Mouse (Mus musculus): ENCODE results near the gene Mtx1.
A peak's percentile ranks its signal among the peaks of the same experiment; 100 is the strongest.
"Not testable (repeated sequence)": the region's sequence is repeated elsewhere in the genome, so short reads cannot be mapped to it uniquely, and the experiment has no call there.

The Mtx1 gene

GRCm38 (mm10) chr3:89242331-89242895 lies 15.5 kb upstream of the Mtx1 start:
- no peak for DNase-seq (ENCODE audit: low spot score)

- no peak for DNase-seq (ENCODE audit: low spot score)
These were observed 11.6 kb upstream of the Mtx1 start for GRCm38 (mm10) chr3:89238494-89238893.

GRCm38 (mm10) chr3:89237682-89238081 lies 10.8 kb upstream of the Mtx1 start:
- DNase-seq (ENCODE audit: low spot score), result no peak

GRCm38 (mm10) chr3:89236516-89236915 lies 9.6 kb upstream of the Mtx1 start:
- DNase-seq (ENCODE audit: low spot score), result no peak

- DNase-seq (ENCODE audit: low spot score), result no peak
These were observed 6.7 kb upstream of the Mtx1 start for GRCm38 (mm10) chr3:89233562-89234110.

- no peak for DNase-seq (ENCODE audit: low spot score)
These were observed 5.7 kb upstream of the Mtx1 start for GRCm38 (mm10) chr3:89232614-89233013.

- DNase-seq (ENCODE audit: low spot score), result no peak
These were observed 4.9 kb upstream of the Mtx1 start for GRCm38 (mm10) chr3:89231772-89232275.

- DNase-seq (ENCODE audit: low spot score), result no peak
These were observed 4.5 kb upstream of the Mtx1 start for GRCm38 (mm10) chr3:89231345-89231744.

- DNase-seq (ENCODE audit: low spot score), result no peak
These were observed 3.7 kb upstream of the Mtx1 start for GRCm38 (mm10) chr3:89230561-89230960.

GRCm38 (mm10) chr3:89229276-89229675 lies 2.4 kb upstream of the Mtx1 start:
- no peak for DNase-seq (ENCODE audit: low spot score)

- no peak for DNase-seq (ENCODE audit: low spot score)
These were observed 1.9 kb upstream of the Mtx1 start, which contains the start of gene Muc1 for GRCm38 (mm10) chr3:89228836-89229235. TSS of gene Muc1 (plus strand) at chr3:89229057.

- DNase-seq (ENCODE audit: low spot score), result peak; percentile 68
These were observed 1.3 kb upstream of the Mtx1 start for GRCm38 (mm10) chr3:89228180-89228549.

GRCm38 (mm10) chr3:89227307-89228179 lies 655 bp upstream of the Mtx1 start:
- DNase-seq (ENCODE audit: low spot score), result peak; percentile 89

- no peak for DNase-seq (ENCODE audit: low spot score)
These were observed 527 bp downstream of the Mtx1 start for GRCm38 (mm10) chr3:89226361-89226760.

- DNase-seq (ENCODE audit: low spot score), result no peak
These were observed 970 bp downstream of the Mtx1 start for GRCm38 (mm10) chr3:89225918-89226317.

GRCm38 (mm10) chr3:89225321-89225815 lies 1.5 kb downstream of the Mtx1 start:
- no peak for DNase-seq (ENCODE audit: low spot score)

- DNase-seq (ENCODE audit: low spot score), result no peak
These were observed 2.1 kb downstream of the Mtx1 start for GRCm38 (mm10) chr3:89224796-89225195.

GRCm38 (mm10) chr3:89221167-89221566 lies 5.7 kb downstream of the Mtx1 start:
- no peak for DNase-seq (ENCODE audit: low spot score)

GRCm38 (mm10) chr3:89219546-89219945 lies 7.3 kb downstream of the Mtx1 start:
- no peak for DNase-seq (ENCODE audit: low spot score)

- DNase-seq (ENCODE audit: low spot score), result no peak
These were observed 8.6 kb downstream of the Mtx1 start for GRCm38 (mm10) chr3:89218271-89218670.

GRCm38 (mm10) chr3:89216407-89216806 lies 10.5 kb downstream of the Mtx1 start:
- DNase-seq (ENCODE audit: low spot score), result not testable (repeated sequence)

- peak; percentile 58 for DNase-seq (ENCODE audit: low spot score)
These were observed 11.0 kb downstream of the Mtx1 start for GRCm38 (mm10) chr3:89215853-89216252.

Measured in ovary, adult 18-20 months (tissue).